Mouse (Mus musculus) spleen, postnatal 4 days (tissue): ENCODE measurements at regions not wholly inside any gene's neighbourhood (a gene's known extent, or its start where the extent isn't known, plus 50 kb on each side); places are given as distances from the start of the nearest gene placed in this dataset.
A peak's percentile ranks its signal among the peaks of the same experiment; 100 is the strongest.

Source experiments
- DNase-seq, 2 experiments: peaks; one replicate each; pipeline ENCODE4 v3.0.0; 2022; ENCODE audit warnings: low spot score in 2 of 2

GRCm38 (mm10) chr13:28528898-28529511 lies 271.7 kb downstream of the Gm11361 start:
- no peak for DNase-seq

- no peak for DNase-seq
These were observed 269.0 kb downstream of the Gm11361 start for GRCm38 (mm10) chr13:28526299-28526698.

GRCm38 (mm10) chr13:28524411-28524810 lies 267.1 kb downstream of the Gm11361 start:
- no peak for DNase-seq

- no peak for DNase-seq
These were observed 262.8 kb downstream of the Gm11361 start for GRCm38 (mm10) chr13:28520127-28520482.

GRCm38 (mm10) chr13:28519383-28520126 lies 262.2 kb downstream of the Gm11361 start:
- DNase-seq, result no peak

- DNase-seq, result no peak
These were observed 259.8 kb downstream of the Gm11361 start for GRCm38 (mm10) chr13:28517161-28517560.

- no peak for DNase-seq
These were observed 259.3 kb downstream of the Gm11361 start for GRCm38 (mm10) chr13:28516636-28517035.

GRCm38 (mm10) chr13:28514245-28514644 lies 256.9 kb downstream of the Gm11361 start:
- DNase-seq, result no peak

- DNase-seq, result no peak
These were observed 256.0 kb downstream of the Gm11361 start for GRCm38 (mm10) chr13:28513336-28513735.

GRCm38 (mm10) chr13:28512573-28513334 lies 255.4 kb downstream of the Gm11361 start:
- DNase-seq, result peak; percentile 28 to 71

GRCm38 (mm10) chr13:28508184-28508583 lies 250.9 kb downstream of the Gm11361 start:
- no peak for DNase-seq

- no peak for DNase-seq
These were observed 250.5 kb downstream of the Gm11361 start for GRCm38 (mm10) chr13:28507783-28508182.

GRCm38 (mm10) chr13:28504340-28504739 lies 247.0 kb downstream of the Gm11361 start:
- no peak for DNase-seq

GRCm38 (mm10) chr13:28502171-28502570 lies 244.8 kb downstream of the Gm11361 start:
- DNase-seq, result peak; percentile 38 to 69

- no peak for DNase-seq
These were observed 243.4 kb downstream of the Gm11361 start for GRCm38 (mm10) chr13:28500697-28501096.

- no peak for DNase-seq
These were observed 240.2 kb downstream of the Gm11361 start for GRCm38 (mm10) chr13:28497483-28497882.

GRCm38 (mm10) chr13:28492015-28492414 lies 234.7 kb downstream of the Gm11361 start:
- no peak for DNase-seq

- DNase-seq, result no peak
These were observed 226.4 kb downstream of the Gm11361 start for GRCm38 (mm10) chr13:28483727-28484126.

GRCm38 (mm10) chr13:28481224-28481965 lies 224.1 kb downstream of the Gm11361 start:
- no peak for DNase-seq

GRCm38 (mm10) chr13:28466151-28466550 lies 208.8 kb downstream of the Gm11361 start:
- no peak for DNase-seq

- DNase-seq, result no peak
These were observed 208.0 kb downstream of the Gm11361 start for GRCm38 (mm10) chr13:28465187-28465880.
